Mouse (Mus musculus) G1E (cell line): ENCODE data around the gene Ctns. TPM values are rescaled to one million over a fixed set of nuclear protein-coding genes. Genes with fewer than 3 reads are reported as not detected.
A peak's percentile ranks its signal among the peaks of the same experiment; 100 is the strongest.

ENCODE experiments used
- ATAC-seq: 2 replicates; pipeline ENCODE4 v1.8.0; 2016; ENCODE audit warnings: mild to moderate bottlenecking; ENCODE audit not compliant: insufficient number of reproducible peaks, poor library complexity, low FRiP score, severe bottlenecking; ENCODE audit errors: extremely low read depth
- DNase-seq: peaks from one replicate; pipeline ENCODE4 v3.0.0; 2012; ENCODE audit warnings: low spot score
- H3K27me3 ChIP-seq: 2 replicates; pipeline ENCODE4 v1.6.1; 2012; ENCODE audit warnings: mild to moderate bottlenecking, low read length, inconsistent platforms; ENCODE audit not compliant: insufficient read depth
- H3K36me3 ChIP-seq: replicated peaks from 2 replicates; pipeline ENCODE3; 2012; ENCODE audit warnings: mild to moderate bottlenecking, inconsistent platforms
- H3K4me1 ChIP-seq: 2 replicates; pipeline ENCODE4 v1.6.1; 2012; ENCODE audit warnings: low read depth, low read length, inconsistent platforms, mixed read lengths; ENCODE audit not compliant: insufficient read depth
- H3K4me3 ChIP-seq: 2 replicates; pipeline ENCODE4 v1.5.1; 2012; ENCODE audit warnings: low read depth, mild to moderate bottlenecking, inconsistent platforms, low read length, moderate library complexity, mixed read lengths
- H3K9me3 ChIP-seq: replicated peaks from 2 replicates; pipeline ENCODE4 v1.6.1; 2012; ENCODE audit warnings: inconsistent platforms
- CTCF ChIP-seq: IDR thresholded peaks from 2 replicates; pipeline ENCODE4 v1.5.1; 2012; ENCODE audit warnings: low read depth, low read length, inconsistent platforms, mixed read lengths
- GATA1 ChIP-seq: IDR thresholded peaks from 2 replicates; pipeline ENCODE4 v1.6.1; 2012; ENCODE audit warnings: borderline replicate concordance, low read length, inconsistent platforms, mixed read lengths
- GATA2 ChIP-seq: IDR thresholded peaks from 2 replicates; pipeline ENCODE4 v1.6.1; 2012; ENCODE audit warnings: low read depth, low read length, inconsistent platforms, borderline replicate concordance
- POLR2AphosphoS5 ChIP-seq: IDR thresholded peaks from 2 replicates; pipeline ENCODE4 v1.6.1; 2012; ENCODE audit warnings: low read depth, low read length, inconsistent platforms; ENCODE audit not compliant: insufficient replicate concordance
- TAL1 ChIP-seq: conservative IDR thresholded peaks from 2 replicates; pipeline ENCODE4 v1.6.1; 2012; ENCODE audit warnings: low read depth, low read length, inconsistent platforms, mixed read lengths
- polyA plus RNA-seq: library from polyadenylated mRNA; stranded (reverse); fragments of >175 nt; gene quantifications from 2 replicates; pipeline ENCODE4 v1.2.3, GENCODE M21; 2012
- total RNA-seq, 2 experiments: library from RNA; stranded (forward) in 1 of 2; stranded (reverse) in 1 of 2; fragments of 200-1000 nt in 1 of 2; fragments of >200 nt in 1 of 2; fragmentation: Nextera tagmentation in 1 of 2; gene quantifications; 2 replicates each; pipeline ENCODE4 v1.2.3; 2014 to 2017

Ctns gene
- total and polyA plus RNA-seq, 3 experiments, result 3.6 to 28.7 (median 19.8) TPM

DNA sequence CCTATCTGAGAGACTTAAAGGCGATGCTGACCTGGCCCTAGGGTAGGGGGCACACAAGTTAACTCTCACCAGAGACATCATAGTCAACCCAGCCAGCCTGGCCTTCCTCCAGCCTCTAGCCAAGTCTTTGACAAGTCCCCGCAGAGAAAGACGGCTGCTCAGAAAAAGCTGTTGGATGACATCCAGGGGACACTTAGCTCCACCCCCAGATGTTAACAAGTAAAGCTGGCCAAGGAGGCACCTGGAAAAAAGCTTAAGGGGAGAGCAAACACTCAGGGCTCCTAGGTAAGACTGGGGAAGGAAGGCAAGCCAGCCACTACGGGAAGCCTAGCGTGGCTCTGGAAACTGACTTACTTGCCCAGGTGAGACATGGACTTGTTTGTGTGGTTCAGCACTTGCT lies 26.7 kb downstream of the Ctns start:
- no peak for TF ChIP-seq CTCF
- no peak for TF ChIP-seq POLR2AphosphoS5
- no peak for TF ChIP-seq TAL1
- TF ChIP-seq GATA1, result no peak
- TF ChIP-seq GATA2, result no peak
- Histone ChIP-seq H3K4me3 (no peak overlapping the region), H3K4me1 (peaks cover 45% of the 10 kb centered on the region), H3K36me3 (peaks cover 83% of the 10 kb centered on the region), H3K9me3 (no peaks in the 10 kb centered on the region), H3K27me3 (no peaks in the 10 kb centered on the region)
- ATAC-seq, result no peak
- DNase-seq, result no peak

DNA sequence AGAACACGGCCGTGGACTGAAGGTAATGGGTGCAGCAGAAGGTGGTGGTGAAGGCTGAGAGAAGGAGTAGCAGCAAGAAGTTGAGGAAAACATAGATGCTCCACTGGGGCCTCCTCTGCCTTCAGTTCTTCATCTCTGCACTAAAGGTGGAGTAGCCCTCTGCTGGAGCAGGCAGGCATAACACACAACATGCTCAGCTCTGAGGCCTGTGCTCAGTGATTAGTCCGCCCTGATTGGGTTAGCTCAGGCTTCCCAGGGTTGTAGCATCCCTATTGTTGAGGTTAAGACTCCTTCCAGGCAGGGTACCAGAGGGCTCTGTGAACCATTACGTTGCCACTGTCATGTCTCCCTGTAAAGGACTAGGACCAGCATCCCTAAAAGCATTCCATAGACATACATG lies 29.6 kb downstream of the Ctns start:
- ATAC-seq (peak; percentile 65), DNase-seq (peak; percentile 33)
- Histone ChIP-seq H3K36me3 (peaks cover 85% of the 10 kb centered on the region), H3K27me3 (no peaks in the 10 kb centered on the region), H3K4me3 (no peak overlapping the region), H3K9me3 (no peaks in the 10 kb centered on the region), H3K4me1 (peaks cover 47% of the 10 kb centered on the region)
- TF ChIP-seq CTCF, result peak; percentile 73
- TF ChIP-seq GATA2, result no peak

DNA sequence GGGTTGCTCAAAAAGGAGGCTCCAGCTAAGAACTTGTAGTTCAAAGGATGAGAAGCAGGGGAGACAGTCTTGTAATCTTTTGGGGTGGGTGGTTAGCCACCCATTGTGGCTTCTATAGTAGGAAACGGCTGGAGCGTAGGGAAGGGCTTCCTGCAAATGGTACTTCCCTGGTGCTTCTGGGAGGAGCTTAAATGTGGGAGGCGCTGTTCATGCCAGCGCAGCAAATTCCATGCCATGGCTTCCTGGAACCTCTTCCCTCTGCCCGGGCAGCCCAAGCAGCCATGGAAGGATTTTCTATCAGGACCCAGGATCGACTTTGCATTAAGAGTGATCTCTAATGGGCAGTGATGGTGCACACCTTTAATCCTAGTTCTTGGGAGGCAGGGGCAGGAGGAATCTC lies 30.3 kb downstream of the Ctns start:
- Histone ChIP-seq H3K4me3 (no peak overlapping the region), H3K4me1 (peaks cover 43% of the 10 kb centered on the region), H3K36me3 (peaks cover 78% of the 10 kb centered on the region), H3K9me3 (no peaks in the 10 kb centered on the region), H3K27me3 (no peaks in the 10 kb centered on the region)
- TF ChIP-seq CTCF, result no peak
- no peak for TF ChIP-seq GATA2
- TF ChIP-seq GATA1, result no peak
- TF ChIP-seq TAL1, result no peak
- TF ChIP-seq POLR2AphosphoS5, result no peak
- no peak for DNase-seq
- ATAC-seq, result no peak

DNA sequence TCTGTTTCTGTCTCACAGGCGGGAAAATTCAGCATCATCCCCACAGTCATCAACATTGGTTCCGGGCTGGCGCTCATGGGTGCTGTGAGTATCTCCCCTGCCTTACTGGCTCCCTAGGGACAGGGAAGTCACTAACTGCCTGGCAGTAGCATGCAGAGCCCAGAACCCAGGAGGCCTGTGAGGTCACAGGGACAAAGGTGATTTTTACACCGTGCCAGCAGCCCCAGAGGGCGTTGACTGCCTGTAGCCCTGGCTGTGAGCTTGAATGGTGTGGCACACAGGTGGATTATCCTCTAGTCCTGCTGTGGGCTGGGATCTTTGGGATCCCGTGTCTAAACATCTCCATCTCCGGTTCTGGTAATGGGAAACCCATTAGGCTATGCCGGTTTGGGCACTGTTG lies 30.8 kb downstream of the Ctns start:
- no peaks in the 10 kb centered on the region for H3K27me3 ChIP-seq
- no peak for TF ChIP-seq GATA1
- TF ChIP-seq POLR2AphosphoS5, result no peak
- TF ChIP-seq CTCF, result no peak
- TF ChIP-seq GATA2, result no peak
- peaks cover 40% of the 10 kb centered on the region for H3K4me1 ChIP-seq

DNA sequence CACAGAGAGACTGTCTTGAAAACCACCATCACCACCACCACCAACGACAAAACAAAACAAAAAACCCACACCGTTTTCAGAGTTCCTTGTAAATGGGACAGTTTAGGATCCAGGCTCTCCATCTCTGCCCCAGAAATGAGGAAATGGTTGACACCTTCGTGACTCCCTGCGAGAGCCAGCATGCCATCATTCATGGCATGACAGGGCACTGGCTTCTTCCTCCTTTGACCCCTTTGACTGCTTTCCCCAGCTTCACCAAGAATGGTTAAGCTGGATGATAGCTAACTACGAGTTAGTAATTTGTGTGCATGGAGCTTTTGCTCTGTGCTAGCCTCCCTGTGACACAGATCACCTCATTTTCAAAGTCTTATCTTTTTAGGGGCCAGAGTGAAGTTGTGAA lies 36.6 kb downstream of the Ctns start:
- peaks cover 25% of the 10 kb centered on the region for H3K27me3 ChIP-seq
- H3K4me3 ChIP-seq, result no peak overlapping the region
- DNase-seq (no peak), ATAC-seq (no peak)
- peaks cover 18% of the 10 kb centered on the region for H3K4me1 ChIP-seq
- TF ChIP-seq GATA2 (no peak), CTCF (no peak), POLR2AphosphoS5 (no peak), TAL1 (no peak), GATA1 (no peak)
- H3K9me3 ChIP-seq, result no peaks in the 10 kb centered on the region
- H3K36me3 ChIP-seq, result peaks cover 17% of the 10 kb centered on the region

More for the DNA sequence above, 30.8 kb downstream of the Ctns start:
- H3K9me3 ChIP-seq, result no peaks in the 10 kb centered on the region
- ATAC-seq (no peak), DNase-seq (no peak)
- H3K36me3 ChIP-seq, result peaks cover 74% of the 10 kb centered on the region
- no peak overlapping the region for H3K4me3 ChIP-seq

DNA sequence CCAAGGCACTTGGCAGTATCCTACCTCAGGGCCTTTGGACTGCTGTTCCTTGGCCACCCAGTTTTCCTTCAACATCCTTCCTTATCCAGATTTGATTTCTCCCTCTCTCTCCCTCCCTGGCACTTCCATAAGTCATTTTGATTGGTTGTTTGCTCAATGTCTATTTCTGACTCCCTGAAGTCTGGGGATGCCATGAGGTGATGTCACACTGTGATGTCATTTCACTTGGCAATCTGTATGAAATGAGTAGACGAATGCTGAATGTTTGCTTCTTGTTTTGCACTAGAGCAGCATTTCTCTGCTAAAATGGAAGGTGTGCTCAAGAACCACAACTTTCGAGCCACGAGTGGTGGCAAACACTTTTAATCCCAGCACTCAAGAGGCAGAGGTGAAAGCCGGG lies 37.2 kb downstream of the Ctns start:
- Histone ChIP-seq H3K4me1 (peaks cover 18% of the 10 kb centered on the region), H3K9me3 (no peaks in the 10 kb centered on the region), H3K27me3 (peaks cover 30% of the 10 kb centered on the region), H3K4me3 (no peak overlapping the region), H3K36me3 (peaks cover 10% of the 10 kb centered on the region)
- DNase-seq (no peak), ATAC-seq (no peak)
- no peak for TF ChIP-seq GATA1
- no peak for TF ChIP-seq CTCF
- no peak for TF ChIP-seq GATA2
- no peak for TF ChIP-seq POLR2AphosphoS5
- no peak for TF ChIP-seq TAL1

DNA sequence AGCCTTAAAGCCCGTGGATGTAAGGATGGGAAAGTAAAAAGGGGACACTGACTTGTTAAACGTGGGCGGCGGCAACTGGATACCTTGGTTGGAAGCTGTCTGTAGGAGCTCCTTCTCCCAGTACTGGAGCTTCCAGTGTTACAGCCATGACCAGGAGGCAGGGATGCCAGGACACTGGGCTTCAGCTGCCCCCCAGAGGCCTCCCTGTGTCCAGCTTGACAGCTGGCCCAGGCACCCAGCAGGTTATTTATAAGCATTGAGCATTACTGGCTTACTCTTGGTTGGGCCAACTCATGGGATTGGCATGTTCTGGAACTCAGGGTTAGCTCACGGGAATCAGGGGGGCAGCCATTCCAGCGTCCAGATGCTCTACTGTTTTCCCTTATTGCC lies 38.0 kb downstream of the Ctns start:
- Histone ChIP-seq H3K9me3 (no peaks in the 10 kb centered on the region), H3K4me3 (no peak overlapping the region), H3K27me3 (peaks cover 31% of the 10 kb centered on the region), H3K4me1 (peaks cover 13% of the 10 kb centered on the region), H3K36me3 (peaks cover 3% of the 10 kb centered on the region)
- no peak for ATAC-seq
- DNase-seq, result no peak
- TF ChIP-seq CTCF (no peak), GATA1 (no peak), GATA2 (no peak), POLR2AphosphoS5 (no peak), TAL1 (no peak)
